Mouse (Mus musculus): ENCODE data around the gene Abcb1a.

The Abcb1a gene

DNA sequence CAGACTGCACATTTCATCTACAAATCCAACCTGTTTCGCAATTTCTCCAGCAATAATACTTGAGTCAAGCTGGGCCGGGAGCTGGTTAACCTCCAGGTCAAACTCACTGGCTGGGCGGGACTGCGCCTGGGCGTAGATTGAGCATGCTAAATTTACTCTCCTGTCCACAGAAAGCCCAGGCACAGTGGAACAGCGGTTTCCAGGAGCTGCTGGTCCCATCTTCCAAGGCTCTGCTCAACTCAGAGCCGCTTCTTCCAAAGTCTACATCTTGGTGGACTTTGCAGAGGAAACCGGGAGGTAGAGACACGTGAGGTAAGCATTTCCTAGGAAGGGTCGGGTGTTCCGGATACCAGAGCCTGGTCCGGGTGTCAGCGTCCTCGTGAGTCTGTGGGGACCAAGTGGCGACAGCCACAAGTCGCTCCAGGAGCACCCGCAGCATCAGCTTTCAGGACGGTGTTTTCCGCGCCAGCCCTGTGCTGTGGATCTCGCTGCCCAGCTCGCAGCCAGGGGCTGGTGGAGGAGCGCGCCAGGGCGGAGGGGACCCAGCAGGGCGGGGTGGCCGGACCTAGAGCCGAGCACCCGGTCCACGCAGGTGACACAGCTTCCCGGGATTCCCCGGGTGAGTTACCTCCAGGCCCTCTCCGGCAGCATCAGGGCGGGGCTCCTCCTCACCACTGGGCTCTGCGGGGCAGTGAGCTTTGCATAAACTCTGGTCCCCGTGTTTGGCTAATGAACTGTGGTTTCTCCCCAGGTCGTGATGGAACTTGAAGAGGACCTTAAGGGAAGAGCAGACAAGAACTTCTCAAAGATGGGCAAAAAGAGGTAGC is at the start of gene Abcb1a:
Gene Abcb1a (plus strand): TSS at position 167 of the 827 bp plus-strand sequence.
- DNase-seq: peak; percentile 59

DNA sequence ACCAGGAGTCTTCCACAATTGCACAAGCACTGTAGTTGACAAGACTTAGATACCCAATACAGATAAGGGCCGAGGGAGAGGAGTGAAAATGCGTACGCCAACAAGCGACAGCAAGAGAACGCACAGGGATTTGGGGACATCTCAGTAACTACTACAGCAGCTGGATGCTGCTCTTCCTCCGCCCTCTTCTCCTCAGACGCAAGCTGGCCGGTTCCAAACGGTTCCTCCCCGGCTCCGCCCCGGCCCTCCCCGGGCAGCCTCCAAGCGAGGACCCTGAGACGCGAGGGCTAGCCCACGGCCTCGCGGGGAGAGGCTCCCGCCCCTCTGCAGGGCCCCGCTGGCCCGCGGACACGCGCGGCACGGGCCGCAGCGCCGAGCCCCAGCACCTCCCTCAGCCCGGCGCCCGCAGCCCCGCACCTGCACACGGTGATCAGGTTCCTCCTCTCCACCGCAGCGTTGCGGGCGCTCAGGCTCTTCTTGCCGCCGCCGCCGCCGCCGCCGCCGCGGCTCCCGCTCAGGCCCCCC is 37.7 kb upstream of the Abcb1a start:
- peak; percentile 46 for DNase-seq

DNA sequence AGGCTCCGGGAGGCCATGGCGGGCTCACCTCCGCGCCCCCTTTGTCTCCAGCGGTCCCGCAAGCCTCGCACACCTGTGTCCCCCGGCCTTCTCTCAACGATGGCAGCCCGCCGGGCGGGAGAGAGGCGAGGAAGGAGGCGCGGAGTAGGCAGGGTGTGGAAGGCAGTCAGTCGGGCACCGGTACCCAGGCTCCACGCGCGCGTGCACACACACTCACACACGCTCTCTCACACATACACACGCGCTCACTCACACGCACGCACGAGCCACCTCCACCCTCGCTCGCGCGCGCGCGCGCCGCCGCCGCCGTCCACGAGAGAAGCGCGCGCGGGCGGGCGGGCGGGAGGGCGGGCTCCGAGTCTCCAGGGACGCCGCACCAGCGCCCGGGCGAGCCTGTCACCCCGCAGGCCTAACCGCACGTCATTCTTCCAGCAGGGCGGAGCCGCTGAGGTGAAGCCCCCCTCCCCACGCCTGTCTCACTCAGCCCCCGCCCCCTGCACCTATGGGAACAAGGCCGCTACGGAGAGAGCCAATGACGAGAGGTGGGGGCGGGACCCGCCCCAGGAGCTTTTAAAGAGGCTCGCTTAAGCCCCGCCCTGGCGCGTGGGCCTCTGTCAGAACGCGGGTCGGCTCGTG is 37.2 kb upstream of the Abcb1a start, which contains the start of gene Rundc3b:
Gene Rundc3b (minus strand): TSS at position 357 of the 636 bp plus-strand sequence.
- DNase-seq: peak; percentile 91

DNA sequence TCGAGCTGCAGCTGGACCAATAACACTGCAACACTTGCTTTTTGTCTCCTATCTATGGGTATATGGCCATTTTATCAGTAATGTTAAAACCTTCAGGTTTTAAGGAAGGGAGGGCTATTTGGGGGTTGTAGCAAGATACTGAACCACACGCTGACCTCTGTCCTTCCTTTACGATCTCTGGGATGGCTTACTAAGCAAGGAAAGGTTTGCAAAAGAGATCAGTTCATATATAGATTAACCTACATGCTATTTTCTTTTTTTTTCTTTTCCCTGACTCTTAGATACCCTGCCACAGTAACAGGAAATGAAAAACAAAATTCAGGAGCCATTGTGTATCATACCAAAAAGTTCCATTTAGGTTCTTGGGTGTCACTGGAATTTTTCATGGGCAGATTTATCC is 27.0 kb upstream of the Abcb1a start:
- no peak for DNase-seq

DNA sequence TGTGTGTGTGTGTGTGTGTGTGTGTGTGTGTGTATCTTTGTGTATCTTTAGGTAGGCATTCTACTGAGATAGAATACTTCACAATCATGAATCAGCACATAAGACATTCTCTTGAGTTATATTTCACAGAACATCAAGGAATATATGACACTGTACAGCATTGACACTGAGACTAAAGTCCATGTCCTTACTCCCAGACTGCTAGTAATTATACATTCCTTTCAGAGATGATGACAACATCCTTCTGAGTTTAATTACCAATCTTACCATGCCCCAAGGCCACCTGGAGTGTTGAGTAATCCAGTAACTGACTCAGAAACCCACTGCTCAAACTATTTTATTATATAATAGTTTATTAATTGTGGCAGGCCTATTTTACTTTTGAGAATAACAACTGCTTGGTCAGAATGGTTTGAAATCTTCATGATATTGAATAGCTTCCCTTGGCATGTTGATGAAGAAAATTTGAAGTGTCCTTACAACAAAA is 25.3 kb upstream of the Abcb1a start:
- DNase-seq: no peak

DNA sequence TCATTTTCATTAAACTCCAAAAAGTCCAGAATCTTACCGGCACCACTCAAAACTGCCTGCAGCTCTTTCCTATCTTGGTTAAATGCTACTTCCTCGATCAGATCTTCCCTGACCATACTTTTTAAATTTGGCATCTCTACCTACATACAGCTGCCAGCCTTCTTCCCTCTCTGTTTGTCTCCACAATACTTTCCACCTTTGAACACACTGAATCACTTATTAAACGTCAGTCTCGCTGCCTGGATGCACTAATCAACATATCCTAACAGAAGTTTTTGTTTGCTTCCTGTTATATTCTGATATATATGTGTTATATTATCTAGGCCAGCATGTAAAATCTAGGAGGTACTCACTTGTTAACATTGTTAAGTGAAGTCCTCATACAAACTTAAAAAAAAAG is 11.6 kb upstream of the Abcb1a start:
- no peak for DNase-seq

DNA sequence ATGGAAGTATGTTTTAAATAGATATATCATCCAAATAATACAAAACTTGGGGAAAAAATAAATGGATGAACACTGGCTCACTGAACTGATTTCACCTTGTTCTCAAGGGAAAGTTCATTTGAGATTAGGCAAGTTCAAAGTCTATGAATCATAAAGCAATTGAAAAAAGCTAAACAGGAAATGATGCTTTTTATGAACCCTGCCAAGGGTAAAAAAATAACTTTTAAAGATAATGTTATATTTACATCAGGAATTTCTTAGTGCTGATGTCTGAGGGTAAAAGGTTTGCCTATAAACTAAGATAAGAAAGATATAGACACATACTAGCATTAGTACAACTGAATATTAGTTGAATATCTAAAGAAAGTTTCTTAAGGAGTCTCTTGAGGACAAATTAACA is 11.1 kb upstream of the Abcb1a start:
- DNase-seq: no peak

DNA sequence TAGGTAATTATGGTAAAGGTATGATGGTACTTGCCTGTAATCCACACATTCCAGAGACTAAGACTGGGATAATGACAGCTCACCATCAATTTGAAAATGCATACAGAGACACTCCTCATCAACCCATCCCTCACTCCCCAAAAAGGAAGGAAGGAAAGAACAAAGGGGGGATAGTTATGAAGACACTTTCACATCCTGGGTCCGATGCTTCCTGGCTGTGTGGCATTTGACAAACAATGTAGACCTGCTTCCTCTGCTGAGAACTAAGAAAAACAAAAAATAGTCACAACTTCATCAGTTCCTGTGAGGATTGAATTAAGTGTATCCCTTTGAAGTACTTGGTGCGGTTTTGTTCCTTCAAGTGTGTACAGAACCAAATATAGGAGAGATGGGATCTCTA is 7.8 kb upstream of the Abcb1a start:
- no peak for DNase-seq

DNA sequence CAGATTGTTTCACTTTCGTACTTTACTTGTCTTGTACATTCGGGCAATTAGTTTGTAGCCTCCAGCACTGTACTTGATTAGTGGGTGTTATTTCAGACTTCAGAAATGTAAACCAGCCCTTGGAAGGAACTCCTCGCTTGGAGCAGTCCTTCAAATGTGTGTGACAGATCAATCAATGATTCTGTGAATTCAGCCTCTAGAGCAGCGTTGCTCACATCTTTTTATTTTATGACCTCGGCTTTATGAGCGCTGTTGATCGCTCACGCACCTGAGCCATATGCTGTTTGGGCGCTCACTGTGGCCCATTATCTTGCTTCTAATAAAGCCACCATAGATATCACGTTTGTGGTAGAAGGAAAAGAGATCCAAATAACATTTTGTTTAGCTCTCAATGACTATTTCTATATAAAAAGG is 868 bp downstream of the Abcb1a start:
- no peak for DNase-seq

DNA sequence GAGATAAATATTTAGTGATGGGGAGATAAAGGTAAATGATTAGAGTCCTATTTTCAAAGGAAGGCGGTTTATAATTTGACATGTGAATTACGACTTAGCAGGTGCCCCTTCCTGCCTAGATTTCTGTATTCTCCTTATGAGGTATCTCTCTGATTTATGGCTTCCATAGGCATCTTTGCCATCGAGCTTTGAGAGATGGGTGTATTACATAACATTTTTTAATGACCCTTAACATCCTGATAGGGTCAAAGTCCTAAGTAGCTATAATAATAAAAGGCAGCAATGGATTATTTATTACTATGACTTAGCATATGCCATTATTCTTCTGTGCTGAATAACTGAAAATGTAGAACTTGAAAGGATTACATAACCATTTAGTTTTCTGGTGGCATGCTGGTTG is 4.8 kb downstream of the Abcb1a start:
- DNase-seq: no peak

DNA sequence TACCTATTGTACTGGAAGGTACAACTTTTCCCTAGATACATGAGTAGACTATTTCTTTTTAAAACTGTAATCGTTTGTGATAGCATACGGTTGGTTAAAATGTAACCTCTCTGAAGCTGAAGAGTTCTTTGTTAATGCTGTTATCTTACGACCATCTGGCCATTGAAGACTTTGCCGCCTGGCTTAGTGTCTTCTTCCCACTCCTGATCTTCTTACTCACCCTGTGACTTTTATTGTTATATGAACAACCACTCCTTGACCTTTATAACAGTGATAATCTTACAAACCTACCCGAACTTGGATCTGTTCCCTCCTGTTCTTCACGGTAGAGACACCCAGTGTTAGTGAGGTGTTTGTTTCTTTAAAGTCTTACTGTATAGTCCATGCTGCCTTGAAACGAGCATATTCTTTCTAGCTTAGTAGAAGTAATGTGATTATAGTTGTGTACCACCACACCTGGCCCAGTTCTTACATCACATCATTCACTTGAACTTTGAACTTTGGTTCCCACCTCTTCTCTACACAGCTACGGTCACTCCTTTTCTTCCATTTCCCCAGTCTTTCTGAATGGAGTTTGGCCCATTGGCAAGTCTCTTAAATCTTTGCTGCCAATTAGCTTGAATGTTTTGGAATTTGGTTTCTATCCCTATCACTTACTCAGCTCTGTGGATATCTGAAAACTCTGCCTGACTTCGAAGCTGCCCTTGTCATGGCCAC is 8.0 kb downstream of the Abcb1a start:
- DNase-seq: no peak

DNA sequence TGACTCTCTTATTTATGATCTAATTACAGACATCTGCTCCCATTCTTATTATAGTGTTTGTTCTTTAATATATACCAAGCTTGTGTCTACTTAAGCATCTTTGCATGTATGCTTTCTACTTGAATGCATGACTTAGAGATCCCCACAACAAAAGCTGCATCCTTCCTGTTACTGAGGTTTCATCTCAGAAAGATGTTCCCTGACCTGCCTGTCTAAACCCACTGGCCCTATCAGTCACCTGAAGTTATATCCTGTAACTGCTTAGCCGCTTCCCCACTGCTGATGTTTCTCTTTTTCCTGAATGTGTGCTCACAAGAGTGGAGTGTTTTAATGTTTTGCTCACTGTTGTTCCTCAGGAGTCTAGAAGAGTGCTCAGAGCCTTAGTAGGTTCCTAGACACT is 9.7 kb downstream of the Abcb1a start:
- DNase-seq: no peak

DNA sequence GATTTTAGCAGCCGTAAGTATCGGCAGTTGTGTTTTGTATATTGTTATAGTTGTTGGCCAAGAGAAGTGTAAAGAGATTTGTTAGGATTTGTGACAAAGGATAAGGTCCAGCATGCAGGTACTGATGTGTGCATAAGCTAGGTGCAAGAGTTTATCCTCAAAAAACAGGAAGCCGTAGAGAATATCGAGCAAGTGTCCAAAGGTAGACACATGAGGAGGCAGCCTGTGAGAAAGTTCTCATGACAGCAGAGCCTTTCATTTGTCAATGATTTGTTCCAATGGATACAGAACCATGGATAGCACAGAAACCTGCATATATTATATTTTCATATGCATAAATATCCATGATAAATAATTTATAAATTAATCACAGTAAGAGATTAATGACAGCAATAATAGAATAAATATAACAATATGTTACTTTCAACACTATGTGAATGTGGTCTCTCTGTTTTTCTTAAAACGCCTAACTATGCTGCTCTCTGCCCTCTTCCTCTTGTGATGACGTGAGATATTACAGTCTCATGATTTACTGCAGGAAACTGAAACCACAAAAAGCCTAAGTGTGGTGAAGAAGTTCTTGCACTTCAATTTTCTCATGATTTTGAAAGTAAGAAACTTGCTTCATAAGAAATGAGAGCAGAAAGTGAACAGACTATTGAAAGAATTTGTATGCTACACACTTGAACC is 15.5 kb downstream of the Abcb1a start:
- DNase-seq: no peak

DNA sequence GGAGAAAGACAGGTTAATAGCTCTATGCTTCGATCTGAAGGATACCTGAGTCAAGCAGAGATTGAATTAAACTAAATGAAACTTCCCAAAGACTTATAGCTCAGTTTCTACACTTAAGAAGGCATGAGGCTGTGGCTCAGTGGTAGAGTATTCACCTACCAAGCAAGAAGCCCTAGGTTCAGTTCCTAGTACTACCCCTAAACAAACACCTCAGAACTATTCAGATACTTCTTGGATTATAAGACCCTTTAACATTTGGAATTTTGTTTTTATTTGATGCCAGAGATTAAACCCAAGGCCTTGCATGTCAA is 16.0 kb downstream of the Abcb1a start:
- DNase-seq: no peak

DNA sequence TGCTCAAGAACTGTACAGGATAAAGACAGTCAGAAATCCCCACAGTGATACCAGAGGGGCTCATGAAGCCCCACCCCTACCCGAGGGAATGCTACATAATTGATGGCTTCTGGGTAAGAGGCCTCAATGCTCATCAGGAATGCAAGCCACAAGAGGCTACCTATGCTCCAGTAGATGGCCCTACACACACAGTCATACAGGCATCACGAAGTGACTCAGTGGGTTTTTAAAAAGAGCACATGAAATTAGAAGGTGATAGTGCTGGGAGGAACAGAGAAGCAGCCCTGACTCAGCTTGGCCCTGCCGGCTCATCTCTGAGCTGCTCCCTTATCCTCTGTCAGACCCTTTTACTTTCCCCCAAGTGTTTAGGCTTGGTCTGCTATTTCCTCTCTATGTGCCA is 21.3 kb downstream of the Abcb1a start:
- no peak for DNase-seq

DNA sequence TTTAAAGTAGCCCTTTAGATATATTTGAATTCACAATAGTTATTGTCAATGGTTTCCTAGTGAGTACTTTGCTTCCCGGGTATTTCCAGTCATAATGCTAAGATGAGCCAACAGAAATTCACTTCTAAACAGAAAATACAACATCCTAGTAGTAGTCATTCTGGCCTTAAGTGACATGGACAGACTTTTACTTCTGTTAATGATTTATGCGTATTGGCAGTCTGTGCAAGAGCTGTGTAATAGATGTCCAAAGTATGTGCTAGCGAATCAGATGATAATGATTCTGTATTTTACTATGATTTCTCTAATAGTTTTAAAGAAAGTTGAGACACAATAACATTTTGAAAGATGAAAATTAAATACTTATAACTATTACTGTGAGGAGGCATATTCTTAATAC is 23.8 kb downstream of the Abcb1a start:
- DNase-seq: peak; percentile 10

DNA sequence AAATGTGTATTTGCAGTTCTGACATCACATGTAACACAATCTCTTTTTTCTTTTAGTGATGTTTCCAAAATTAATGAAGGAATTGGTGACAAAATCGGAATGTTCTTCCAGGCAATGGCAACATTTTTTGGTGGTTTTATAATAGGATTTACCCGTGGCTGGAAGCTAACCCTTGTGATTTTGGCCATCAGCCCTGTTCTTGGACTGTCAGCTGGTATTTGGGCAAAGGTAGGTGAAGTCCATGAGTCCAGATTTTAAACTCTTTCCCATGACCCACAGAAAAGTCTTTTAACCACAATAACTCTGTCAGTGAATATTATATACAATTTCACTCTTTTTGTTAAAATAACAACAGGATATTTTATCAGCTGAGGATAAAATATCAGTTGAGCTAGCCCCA is 26.2 kb downstream of the Abcb1a start:
- peak; percentile 28 for DNase-seq

DNA sequence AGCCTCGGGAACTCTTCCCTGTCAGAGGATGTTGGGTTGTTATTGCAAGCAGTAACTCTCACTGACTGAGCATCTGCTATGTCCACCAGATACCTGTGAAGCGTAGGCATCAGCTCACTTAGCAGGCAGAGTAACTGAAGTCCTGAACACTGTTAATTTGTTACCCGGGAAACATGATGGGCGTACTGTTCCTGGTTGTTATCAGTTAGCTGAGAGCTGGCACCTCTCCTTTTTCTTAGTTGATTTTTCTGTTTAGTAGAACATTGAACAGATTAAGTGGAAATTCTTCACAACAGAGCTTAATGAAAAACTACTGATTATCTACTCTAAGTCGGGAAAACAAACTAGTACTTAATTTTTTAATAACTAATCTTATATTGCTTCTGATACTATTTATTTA is 27.7 kb downstream of the Abcb1a start:
- no peak for DNase-seq

DNA sequence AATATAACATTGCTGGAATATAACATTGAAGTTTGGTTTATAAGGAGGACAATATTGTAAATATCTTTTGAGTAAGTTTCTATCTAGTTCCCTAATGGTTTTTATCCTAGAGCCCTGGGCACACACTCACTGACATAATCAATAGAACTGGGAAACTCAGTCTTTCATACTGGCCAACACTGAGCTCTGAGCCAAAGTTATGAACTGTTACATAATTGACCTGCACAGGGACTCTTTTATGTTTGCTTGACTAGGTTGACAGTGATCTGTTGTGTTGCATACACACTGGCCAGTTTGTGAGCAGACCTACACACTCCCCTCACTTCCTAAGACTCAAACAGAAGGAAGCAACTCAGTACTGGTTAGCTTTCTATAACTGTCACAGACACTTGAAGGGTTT is 56.2 kb downstream of the Abcb1a start:
- DNase-seq: no peak

DNA sequence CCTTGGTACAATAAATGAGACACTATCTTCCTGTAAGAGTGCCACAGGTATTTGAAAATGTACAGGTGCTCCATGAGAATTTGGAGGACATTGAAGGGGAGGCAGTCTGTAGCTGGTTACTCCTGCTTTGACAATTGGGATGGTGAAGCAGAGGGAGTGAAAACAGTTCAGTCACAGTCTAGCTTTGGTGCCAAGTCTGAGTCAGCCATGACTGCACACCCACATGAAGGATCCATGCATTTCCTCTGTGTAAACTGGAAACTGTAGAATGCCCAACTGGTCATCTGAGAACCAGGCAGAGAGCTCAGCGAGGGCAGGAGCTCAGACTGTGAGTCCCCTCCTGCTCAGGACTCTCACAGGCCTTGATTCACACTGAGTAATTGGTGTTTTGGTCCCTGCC is 59.7 kb downstream of the Abcb1a start:
- no peak for DNase-seq

DNA sequence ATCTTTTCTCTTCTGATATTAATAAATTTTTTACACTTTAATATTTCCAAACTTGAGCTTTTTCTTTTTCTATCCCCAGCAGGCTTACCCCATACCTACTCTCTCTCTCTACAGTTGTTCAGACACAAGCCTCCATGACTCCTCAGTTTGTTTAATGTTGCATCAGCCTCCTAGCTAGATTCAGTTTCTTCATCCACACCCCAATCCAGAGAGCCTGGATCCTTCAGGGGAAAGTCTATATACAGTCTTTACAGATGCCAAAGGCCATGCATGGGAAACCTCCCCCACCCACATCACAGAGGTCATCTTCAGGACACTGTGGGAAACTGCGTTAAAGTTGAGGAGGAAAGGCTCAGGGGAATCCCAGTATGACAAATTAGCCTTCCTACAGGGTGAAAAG is 62.3 kb downstream of the Abcb1a start:
- no peak for DNase-seq

DNA sequence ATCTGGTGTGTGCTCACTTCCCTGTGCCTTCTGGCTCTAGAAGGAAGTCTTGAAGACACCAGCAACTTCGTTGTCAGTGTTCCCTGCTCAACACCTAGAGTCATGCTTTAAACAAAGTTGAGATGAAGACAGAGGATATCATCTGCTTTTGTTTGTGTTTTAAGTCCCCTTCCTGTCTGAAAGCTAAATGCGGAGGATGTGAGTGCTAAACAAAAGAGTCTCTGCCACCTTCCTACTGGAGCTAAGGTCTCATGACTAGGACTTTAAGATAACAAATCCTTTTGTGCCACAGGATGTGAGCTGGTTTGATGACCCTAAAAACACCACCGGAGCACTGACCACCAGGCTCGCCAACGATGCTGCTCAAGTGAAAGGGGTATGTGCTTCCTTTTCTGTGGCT is 63.0 kb downstream of the Abcb1a start:
- DNase-seq: no peak

DNA sequence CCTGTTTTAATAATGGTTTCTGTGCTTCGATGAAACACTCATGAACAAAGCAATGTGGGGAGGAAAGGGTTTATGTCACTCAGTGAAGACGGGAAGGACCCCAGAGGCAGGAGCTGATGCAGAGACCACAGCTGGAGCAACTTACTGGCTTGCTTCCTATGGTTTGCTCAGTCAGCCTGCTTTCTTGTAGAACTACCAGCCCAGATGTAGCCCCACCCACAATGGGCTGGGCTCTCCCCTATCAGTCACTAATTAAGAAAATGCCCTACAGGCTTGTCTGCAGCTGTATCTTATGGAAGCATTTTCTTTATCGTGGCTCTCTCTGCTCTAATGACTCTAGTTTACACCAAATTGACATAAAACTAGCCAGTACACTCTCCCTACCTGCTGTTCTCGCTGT is 67.9 kb downstream of the Abcb1a start:
- DNase-seq: no peak

Data from kidney, postnatal 14 days (tissue).